Mouse (Mus musculus) brain, embryonic 14.5 days (tissue): ENCODE measurements around the gene Phxr2.

Source experiments
- CTCF ChIP-seq: fragments of 200-500 bp; IDR thresholded peaks from 2 replicates; pipeline ENCODE4 v1.5.1; 2012; ENCODE audit warnings: inconsistent platforms, mild to moderate bottlenecking, moderate library complexity, borderline replicate concordance; ENCODE audit not compliant: insufficient read depth, insufficient read length; ENCODE audit errors: extremely low read depth
- POLR2A ChIP-seq: fragments of 200-500 bp; IDR thresholded peaks from 2 replicates; pipeline ENCODE4 v1.6.1; 2012; ENCODE audit warnings: mild to moderate bottlenecking, inconsistent platforms, borderline replicate concordance; ENCODE audit not compliant: poor library complexity, insufficient read depth, insufficient read length, severe bottlenecking; ENCODE audit errors: extremely low read depth

GRCm38 (mm10) chr10:99105522-99105921 lies 20.6 kb downstream of the Phxr2 start:
- TF ChIP-seq POLR2A, result no peak
- TF ChIP-seq CTCF, result no peak
